Mouse (Mus musculus): ENCODE measurements at regions not wholly inside any gene's neighbourhood (a gene's known extent, or its start where the extent isn't known, plus 50 kb on each side); places are given as distances from the start of the nearest gene placed in this dataset.

DNA sequence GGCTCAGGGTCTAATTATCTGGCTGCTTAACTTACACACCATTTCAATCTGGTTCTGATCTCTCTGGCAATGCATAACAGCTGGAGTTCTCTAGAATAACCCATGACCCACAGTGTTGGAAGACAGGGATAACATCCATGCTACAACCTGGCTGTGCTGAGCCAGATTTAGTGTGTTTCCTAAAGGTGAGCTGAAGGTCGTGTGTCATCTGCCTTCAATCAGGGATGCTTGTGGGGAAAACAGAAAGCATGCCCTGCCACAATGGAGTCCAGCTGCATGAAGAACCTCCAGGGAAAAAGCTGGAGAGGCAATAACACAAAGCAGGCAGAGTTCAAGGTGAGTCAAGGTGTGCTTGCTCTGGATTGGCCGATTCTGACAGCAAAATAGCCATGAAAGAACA lies 223.3 kb downstream of the Fzd1 start:
- peaks cover 6% of the 10 kb centered on the region; the same call in 1 of the 2 replicates for H3K9me3 ChIP-seq
- H3K27me3 ChIP-seq (replicated peaks): no peaks in the 10 kb centered on the region
- H3K4me1 ChIP-seq: no peaks in the 10 kb centered on the region
- TF ChIP-seq GATA1 (IDR thresholded peaks at IDR 0.05; ENCODE audit: borderline replicate concordance, low read length) (no peak), FLI1 (IDR thresholded peaks at IDR 0.05; ENCODE audit: low read length) (no peak)
- H3K36me3 ChIP-seq (replicated peaks; ENCODE audit: low read length): no peaks in the 10 kb centered on the region
- no peak overlapping the region for H3K4me3 ChIP-seq (replicated peaks)

DNA sequence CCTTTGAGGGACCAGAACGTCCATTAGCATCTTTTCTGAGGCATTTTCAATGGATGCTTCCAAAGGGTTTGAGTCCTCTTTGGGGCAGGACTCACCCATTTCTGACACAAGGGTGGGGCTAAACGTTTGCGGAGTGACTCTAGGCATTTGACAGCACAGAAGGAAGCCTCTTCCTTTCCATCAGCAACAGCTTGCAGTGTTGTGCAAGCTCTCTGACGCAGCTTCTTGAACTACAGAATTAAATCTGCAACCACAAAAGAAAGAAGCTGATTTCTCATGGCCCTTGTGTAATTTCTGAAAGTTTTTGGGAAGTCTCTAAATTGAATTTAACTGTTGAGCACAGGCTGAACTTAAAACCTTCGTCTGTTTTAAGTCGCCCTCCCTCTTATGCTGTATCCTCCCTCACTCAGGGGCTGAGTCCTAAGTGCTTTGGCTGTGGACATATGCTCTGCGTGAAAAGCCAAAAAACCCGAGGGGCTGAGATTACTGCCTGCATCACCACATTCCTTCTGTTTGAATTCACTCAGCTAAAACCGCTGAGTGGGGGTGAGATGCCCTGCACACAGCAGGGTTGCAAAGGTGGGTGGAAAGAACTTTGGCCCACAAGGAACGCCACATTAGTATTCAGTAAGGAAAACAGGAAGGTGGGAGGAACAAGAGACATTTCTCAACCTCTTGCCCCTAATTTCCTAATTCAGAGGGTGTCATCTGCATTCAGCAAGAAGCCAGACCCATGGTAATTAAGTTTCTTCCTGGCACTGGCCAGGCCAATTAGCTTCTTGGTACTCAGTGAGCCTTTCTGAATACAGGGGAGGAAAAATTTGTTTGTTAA lies 227.4 kb downstream of the Fzd1 start:
- H3K4me3 ChIP-seq (replicated peaks): no peak overlapping the region
- no peaks in the 10 kb centered on the region for H3K4me1 ChIP-seq
- peaks cover 6% of the 10 kb centered on the region; the same call in 1 of the 2 replicates for H3K9me3 ChIP-seq

DNA sequence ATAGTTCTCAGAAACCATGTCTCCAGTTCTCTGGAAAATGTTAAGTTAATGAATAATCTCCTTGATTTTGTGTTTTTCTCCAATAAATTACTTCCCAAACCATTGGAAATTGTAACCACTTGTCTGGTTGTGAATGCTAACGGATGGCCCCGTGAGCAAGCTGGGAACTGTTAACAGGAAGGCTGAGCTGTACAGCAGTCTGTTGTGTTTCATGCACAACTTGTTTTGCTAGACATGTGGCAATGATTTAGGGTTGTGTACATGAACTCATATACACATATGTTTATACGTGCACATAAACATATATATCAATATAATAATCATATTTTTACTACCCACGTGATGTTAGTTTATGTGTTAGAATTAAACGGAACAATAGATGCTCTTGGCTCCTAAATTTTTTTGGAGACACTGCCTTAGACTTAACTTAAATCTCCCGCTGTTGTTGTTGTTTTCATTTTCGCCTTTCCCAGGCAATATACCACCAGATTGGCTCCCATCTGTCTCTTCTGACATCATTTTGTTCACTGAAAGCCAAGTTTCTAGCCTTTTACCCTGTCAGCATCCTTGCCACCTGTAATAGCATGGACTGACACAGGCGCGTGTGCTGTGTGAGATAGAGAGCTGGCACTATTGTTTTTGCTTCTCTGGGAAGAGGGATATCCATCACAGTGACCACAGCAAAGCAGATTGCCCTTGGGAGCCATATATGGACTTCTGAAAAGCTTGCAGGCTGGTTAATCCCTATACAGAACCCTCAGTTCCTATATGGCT lies 231.6 kb downstream of the Fzd1 start:
- Histone ChIP-seq H3K36me3 (replicated peaks; ENCODE audit: low read length) (no peaks in the 10 kb centered on the region), H3K27me3 (replicated peaks) (no peaks in the 10 kb centered on the region), H3K9me3 (no peaks in the 10 kb centered on the region), H3K4me3 (replicated peaks) (no peak overlapping the region), H3K4me1 (no peaks in the 10 kb centered on the region)
- TF ChIP-seq FLI1 (IDR thresholded peaks at IDR 0.05; ENCODE audit: low read length) (no peak), GATA1 (IDR thresholded peaks at IDR 0.05; ENCODE audit: borderline replicate concordance, low read length) (no peak)

More for the DNA sequence above, 227.4 kb downstream of the Fzd1 start:
- no peak for TF ChIP-seq FLI1 (IDR thresholded peaks at IDR 0.05; ENCODE audit: low read length)
- Histone ChIP-seq H3K27me3 (replicated peaks) (no peaks in the 10 kb centered on the region), H3K36me3 (replicated peaks; ENCODE audit: low read length) (no peaks in the 10 kb centered on the region)

DNA sequence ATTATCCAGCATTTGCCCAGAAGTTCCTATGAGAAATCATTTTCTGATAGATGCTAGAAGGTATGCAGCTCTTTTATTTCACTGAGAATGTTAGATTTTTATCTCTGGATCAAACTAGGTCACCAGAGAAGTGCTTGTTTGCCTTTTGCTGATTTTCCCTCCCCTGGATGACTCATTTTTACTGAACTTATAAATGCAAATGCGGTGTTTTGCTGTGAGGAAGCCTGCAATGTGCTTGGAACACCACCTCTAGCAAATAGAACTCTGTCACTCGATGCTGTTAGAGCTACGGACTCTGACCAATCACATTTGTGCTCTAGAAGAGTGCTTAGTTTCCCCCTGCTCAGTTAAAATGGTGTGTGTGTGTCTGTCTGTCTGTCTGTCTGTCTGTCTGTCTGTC lies 257.2 kb downstream of the Fzd1 start:
- H3K27me3 ChIP-seq (replicated peaks): no peaks in the 10 kb centered on the region
- H3K9me3 ChIP-seq: peaks cover 5% of the 10 kb centered on the region; the same call in 1 of the 2 replicates
- no peaks in the 10 kb centered on the region for H3K4me1 ChIP-seq
- H3K4me3 ChIP-seq (replicated peaks): no peak overlapping the region
- no peaks in the 10 kb centered on the region for H3K36me3 ChIP-seq (replicated peaks; ENCODE audit: low read length)
- no peak for TF ChIP-seq GATA1 (IDR thresholded peaks at IDR 0.05; ENCODE audit: borderline replicate concordance, low read length)
- TF ChIP-seq FLI1 (IDR thresholded peaks at IDR 0.05; ENCODE audit: low read length): no peak

DNA sequence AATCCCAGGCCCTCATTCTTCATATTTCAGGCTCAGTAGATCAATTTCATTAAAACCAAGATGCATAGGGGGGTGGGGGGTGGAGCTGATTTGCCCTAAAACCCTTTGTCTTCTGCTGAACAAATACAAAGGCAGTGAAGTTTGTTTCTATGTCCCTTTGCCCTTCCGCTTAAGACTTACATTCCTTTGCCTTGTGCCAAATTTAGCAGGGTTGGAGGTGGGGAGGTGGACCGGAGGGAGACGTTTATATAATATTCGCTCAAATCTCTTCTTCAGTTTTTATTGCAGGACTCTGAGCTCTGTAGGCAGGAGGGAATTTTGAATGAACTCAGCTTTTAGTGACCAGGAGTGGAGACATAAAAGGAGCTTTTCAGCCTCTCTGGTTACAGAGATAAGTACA lies 258.8 kb downstream of the Fzd1 start:
- H3K4me1 ChIP-seq: no peaks in the 10 kb centered on the region
- H3K27me3 ChIP-seq (replicated peaks): no peaks in the 10 kb centered on the region
- no peak overlapping the region for H3K4me3 ChIP-seq (replicated peaks)
- TF ChIP-seq GATA1 (IDR thresholded peaks at IDR 0.05; ENCODE audit: borderline replicate concordance, low read length): no peak
- TF ChIP-seq FLI1 (IDR thresholded peaks at IDR 0.05; ENCODE audit: low read length): no peak
- peaks cover 5% of the 10 kb centered on the region; the same call in 1 of the 2 replicates for H3K9me3 ChIP-seq
- H3K36me3 ChIP-seq (replicated peaks; ENCODE audit: low read length): no peaks in the 10 kb centered on the region

DNA sequence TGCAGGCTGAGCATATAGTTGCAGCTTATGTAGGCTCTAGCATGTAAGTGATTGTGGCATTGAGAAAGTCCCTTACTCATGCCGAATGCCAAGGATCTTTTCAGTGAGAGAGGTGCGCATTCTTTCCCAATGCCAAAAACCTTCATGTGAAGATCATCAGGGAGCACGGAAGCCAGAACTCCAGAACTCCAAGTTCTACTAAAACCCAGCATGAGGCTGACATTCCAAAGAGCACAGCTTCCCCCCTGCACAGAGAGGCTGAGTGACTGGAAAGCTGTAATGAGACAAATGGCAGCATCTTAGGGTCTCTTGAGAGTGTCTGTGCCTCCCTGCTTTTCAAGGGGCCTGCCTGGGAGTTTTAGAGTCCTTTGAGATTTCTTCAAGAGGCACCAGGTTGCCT lies 259.4 kb downstream of the Fzd1 start:
- H3K36me3 ChIP-seq (replicated peaks; ENCODE audit: low read length): no peaks in the 10 kb centered on the region
- no peak for TF ChIP-seq GATA1 (IDR thresholded peaks at IDR 0.05; ENCODE audit: borderline replicate concordance, low read length)
- no peak for TF ChIP-seq FLI1 (IDR thresholded peaks at IDR 0.05; ENCODE audit: low read length)
- no peak overlapping the region for H3K4me3 ChIP-seq (replicated peaks)
- no peaks in the 10 kb centered on the region for H3K4me1 ChIP-seq
- H3K9me3 ChIP-seq: peaks cover 5% of the 10 kb centered on the region; the same call in 1 of the 2 replicates
- no peaks in the 10 kb centered on the region for H3K27me3 ChIP-seq (replicated peaks)

DNA sequence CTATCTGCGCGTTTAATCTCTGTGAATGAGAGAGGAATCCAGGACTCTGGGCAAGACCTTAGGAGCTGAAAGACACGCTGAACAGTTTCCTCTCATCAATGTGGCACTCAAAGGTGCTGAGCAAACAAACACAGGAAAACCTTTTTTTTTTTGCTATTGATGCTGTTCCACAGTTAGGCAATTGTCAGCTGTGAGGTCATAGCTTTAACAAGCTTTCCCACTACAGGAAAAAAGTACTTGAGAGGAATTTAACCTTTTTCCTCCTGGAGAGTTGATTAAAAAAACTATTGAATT lies 261.0 kb downstream of the Fzd1 start:
- Histone ChIP-seq H3K36me3 (replicated peaks; ENCODE audit: low read length) (no peaks in the 10 kb centered on the region), H3K4me3 (replicated peaks) (no peak overlapping the region), H3K4me1 (no peaks in the 10 kb centered on the region), H3K9me3 (peaks cover 5% of the 10 kb centered on the region; the same call in 1 of the 2 replicates), H3K27me3 (replicated peaks) (no peaks in the 10 kb centered on the region)
- no peak for TF ChIP-seq FLI1 (IDR thresholded peaks at IDR 0.05; ENCODE audit: low read length)
- TF ChIP-seq GATA1 (IDR thresholded peaks at IDR 0.05; ENCODE audit: borderline replicate concordance, low read length): no peak

DNA sequence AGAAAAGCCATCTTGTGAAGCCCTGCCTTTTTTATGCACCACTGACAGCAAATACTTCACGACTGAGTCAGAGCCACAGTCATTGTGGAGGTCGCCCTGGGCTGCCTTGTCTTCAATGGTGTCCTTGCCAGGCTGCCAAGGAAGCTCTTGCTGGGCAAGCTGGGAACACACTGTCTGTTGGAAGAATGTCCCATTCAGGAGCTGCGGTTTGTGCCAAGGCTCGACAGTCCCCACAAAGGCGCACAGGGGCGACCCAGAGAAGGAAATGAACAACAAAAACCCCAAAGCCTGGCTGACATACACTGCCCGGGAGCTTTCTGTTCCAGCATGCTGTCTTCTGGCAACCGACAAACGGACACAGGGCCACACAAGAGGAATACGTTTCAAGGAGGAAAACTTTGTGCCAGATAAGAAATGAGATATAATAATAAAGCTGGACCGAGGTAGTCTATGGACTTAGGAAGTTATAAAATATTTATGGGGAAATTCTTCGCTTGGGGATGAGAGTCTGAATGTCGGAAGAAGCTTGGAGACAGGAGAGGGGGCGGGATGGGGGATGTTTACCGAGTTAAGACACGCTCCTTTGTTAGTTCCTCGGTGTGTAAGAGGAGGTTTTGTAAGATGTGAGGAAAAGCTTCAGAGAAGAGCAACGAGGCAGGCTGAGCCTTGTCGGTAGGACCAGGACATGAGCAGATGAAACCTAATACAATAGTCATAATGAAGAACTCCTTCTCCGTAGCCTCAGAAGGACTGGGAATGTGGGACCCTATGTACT lies 261.5 kb downstream of the Fzd1 start:
- Histone ChIP-seq H3K4me3 (replicated peaks) (no peak overlapping the region), H3K9me3 (peaks cover 5% of the 10 kb centered on the region; the same call in 1 of the 2 replicates), H3K36me3 (replicated peaks; ENCODE audit: low read length) (no peaks in the 10 kb centered on the region), H3K4me1 (no peaks in the 10 kb centered on the region), H3K27me3 (replicated peaks) (no peaks in the 10 kb centered on the region)
- no peak for TF ChIP-seq FLI1 (IDR thresholded peaks at IDR 0.05; ENCODE audit: low read length)

DNA sequence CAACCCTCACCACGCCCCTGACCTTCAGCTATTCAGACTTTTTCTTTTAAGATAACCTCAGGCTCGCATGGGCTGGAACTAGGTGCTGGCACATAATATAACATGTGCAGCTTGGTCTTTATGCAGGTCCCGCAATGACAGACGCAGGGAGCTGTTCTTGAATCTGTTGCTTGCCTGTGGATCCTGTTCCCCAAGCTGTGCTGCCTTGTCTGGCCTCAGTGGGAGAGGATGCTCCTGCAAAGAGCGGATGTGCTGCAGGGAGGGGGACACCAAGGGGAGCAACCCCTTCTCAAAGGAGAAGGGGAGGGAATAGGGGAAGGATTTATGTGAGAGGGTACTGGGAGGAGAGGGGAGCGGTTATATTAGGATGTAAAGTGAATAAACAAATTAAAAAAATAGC lies 262.4 kb downstream of the Fzd1 start:
- no peak for TF ChIP-seq FLI1 (IDR thresholded peaks at IDR 0.05; ENCODE audit: low read length)
- no peak for TF ChIP-seq GATA1 (IDR thresholded peaks at IDR 0.05; ENCODE audit: borderline replicate concordance, low read length)
- Histone ChIP-seq H3K4me1 (no peaks in the 10 kb centered on the region), H3K36me3 (replicated peaks; ENCODE audit: low read length) (no peaks in the 10 kb centered on the region), H3K27me3 (replicated peaks) (no peaks in the 10 kb centered on the region), H3K9me3 (no peaks in the 10 kb centered on the region; the same call in 1 of the 2 replicates), H3K4me3 (replicated peaks) (no peak overlapping the region)
